Mouse (Mus musculus): Measurements from ENCODE around the gene Spon2. TPM values are rescaled to one million over a fixed set of nuclear protein-coding genes. Genes with fewer than 3 reads are reported as not detected.
A peak's percentile ranks its signal among the peaks of the same experiment; 100 is the strongest.

The Spon2 gene
- polyA plus RNA-seq, 1 experiment from 2014 or later: 111 TPM

DNA sequence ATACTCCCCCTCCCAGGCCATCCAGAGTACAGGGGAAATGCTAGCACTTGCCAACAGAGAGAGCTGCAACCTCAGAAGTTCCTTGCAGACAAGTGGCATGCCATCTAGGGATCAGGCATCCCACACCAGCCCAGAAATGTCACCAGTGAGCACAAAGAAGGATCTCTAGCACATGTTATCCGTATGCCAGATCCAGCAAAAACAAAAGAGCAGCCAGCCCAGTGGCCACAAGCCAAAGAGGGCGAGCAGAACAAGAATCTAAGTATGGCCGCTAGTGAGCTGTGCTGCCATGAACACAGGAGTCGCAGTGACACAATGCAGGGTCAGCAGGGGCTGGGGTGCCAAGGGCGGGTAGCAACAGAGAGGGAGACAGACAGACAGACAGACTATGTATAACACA, 12.0 kb upstream of the Spon2 start:
- no peak for TF ChIP-seq CTCF (IDR thresholded peaks at IDR 0.05)
- TF ChIP-seq EP300 (IDR thresholded peaks at IDR 0.05): no peak
- no peak overlapping the region for H3K9ac ChIP-seq (replicated peaks; ENCODE audit: low read depth)
- H3K4me1 ChIP-seq (ENCODE audit: insufficient read depth, low read depth, low read length): no peaks in the 10 kb centered on the region; the same call in 1 of the 2 replicates
- no peaks in the 10 kb centered on the region for H3K36me3 ChIP-seq (ENCODE audit: insufficient read depth, low read length)
- no peak for DNase-seq (ENCODE audit: low spot score)
- no peaks in the 10 kb centered on the region for H3K27me3 ChIP-seq (replicated peaks; ENCODE audit: insufficient read depth, low read length)
- no peak overlapping the region for H3K4me2 ChIP-seq (replicated peaks; ENCODE audit: low read depth, low read length)
- H3K27ac ChIP-seq (ENCODE audit: low read length): no peak overlapping the region
- ATAC-seq: no peak
- 39% methylated on average over 5 of the region's 5 CpGs for WGBS
- H3K4me3 ChIP-seq (ENCODE audit: low read depth, low read length): no peak overlapping the region
- H3K9me3 ChIP-seq (ENCODE audit: low read length): no peaks in the 10 kb centered on the region

DNA sequence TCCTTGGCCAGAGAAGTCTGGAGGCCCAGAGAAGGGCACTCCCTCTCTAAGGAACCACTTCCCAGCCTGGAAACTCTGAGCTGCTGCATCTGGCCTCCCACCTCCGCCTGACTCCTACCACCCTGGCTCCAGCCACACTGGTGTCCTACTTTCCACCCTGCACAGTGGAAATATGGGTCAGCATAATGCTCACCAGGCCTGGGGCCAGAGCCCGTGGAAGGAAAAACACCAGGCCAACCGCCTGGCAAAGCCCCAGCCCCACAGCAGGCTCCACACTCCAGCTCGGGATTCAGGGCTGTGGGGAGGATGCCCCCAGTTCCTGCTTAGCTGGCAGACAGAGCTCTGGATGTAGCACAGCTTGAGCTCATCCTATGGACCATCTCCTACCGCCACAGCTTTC, 10.2 kb upstream of the Spon2 start:
- no peaks in the 10 kb centered on the region for H3K27me3 ChIP-seq (replicated peaks; ENCODE audit: insufficient read depth, low read length)
- no peak overlapping the region; the same call in 1 of the 2 replicates for H3K9ac ChIP-seq (replicated peaks; ENCODE audit: low read depth)
- H3K9me3 ChIP-seq (ENCODE audit: low read length): no peaks in the 10 kb centered on the region
- H3K27ac ChIP-seq (ENCODE audit: low read length): peak overlapping the region; percentile 55
- DNase-seq (ENCODE audit: low spot score) (peak; percentile 57), ATAC-seq (peak; percentile 78)
- TF ChIP-seq EP300 (IDR thresholded peaks at IDR 0.05) (no peak), CTCF (IDR thresholded peaks at IDR 0.05) (no peak)
- H3K4me3 ChIP-seq (ENCODE audit: low read depth, low read length): no peak overlapping the region
- H3K36me3 ChIP-seq (ENCODE audit: insufficient read depth, low read length): no peaks in the 10 kb centered on the region
- H3K4me2 ChIP-seq (replicated peaks; ENCODE audit: low read depth, low read length): no peak overlapping the region
- no peaks in the 10 kb centered on the region for H3K4me1 ChIP-seq (ENCODE audit: insufficient read depth, low read depth, low read length)
- 41% methylated on average over 5 of the region's 5 CpGs for WGBS

DNA sequence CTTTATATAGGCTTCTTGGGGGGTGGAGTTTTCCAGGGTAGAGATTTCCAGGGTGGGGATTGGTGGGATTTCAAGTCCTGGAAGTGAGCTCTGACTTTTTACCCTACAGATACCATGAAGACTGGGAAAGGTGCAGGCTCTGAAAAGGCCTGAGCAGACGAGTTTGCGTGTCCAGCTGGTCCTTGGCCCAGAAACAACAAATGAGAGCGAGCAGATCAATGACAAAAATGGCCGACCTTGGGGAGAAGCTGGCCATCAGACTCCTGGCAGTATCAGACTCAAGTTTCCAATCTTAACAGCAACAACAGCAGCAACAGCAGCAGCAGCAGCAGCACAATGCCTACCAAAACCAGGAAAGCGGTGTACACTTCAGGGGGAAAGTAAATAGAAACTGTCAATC, 7.4 kb upstream of the Spon2 start:
- Histone ChIP-seq H3K4me3 (ENCODE audit: low read depth, low read length) (no peak overlapping the region), H3K4me2 (replicated peaks; ENCODE audit: low read depth, low read length) (no peak overlapping the region), H3K4me1 (ENCODE audit: insufficient read depth, low read depth, low read length) (peaks cover 4% of the 10 kb centered on the region; the same call in 1 of the 2 replicates), H3K27ac (ENCODE audit: low read length) (no peak overlapping the region), H3K9me3 (ENCODE audit: low read length) (no peaks in the 10 kb centered on the region), H3K27me3 (replicated peaks; ENCODE audit: insufficient read depth, low read length) (no peaks in the 10 kb centered on the region), H3K9ac (replicated peaks; ENCODE audit: low read depth) (no peak overlapping the region), H3K36me3 (ENCODE audit: insufficient read depth, low read length) (no peaks in the 10 kb centered on the region)
- TF ChIP-seq EP300 (IDR thresholded peaks at IDR 0.05) (no peak), CTCF (IDR thresholded peaks at IDR 0.05) (no peak)
- DNase-seq (ENCODE audit: low spot score) (no peak), ATAC-seq (no peak)
- WGBS: 77% methylated on average over 5 of the region's 5 CpGs

DNA sequence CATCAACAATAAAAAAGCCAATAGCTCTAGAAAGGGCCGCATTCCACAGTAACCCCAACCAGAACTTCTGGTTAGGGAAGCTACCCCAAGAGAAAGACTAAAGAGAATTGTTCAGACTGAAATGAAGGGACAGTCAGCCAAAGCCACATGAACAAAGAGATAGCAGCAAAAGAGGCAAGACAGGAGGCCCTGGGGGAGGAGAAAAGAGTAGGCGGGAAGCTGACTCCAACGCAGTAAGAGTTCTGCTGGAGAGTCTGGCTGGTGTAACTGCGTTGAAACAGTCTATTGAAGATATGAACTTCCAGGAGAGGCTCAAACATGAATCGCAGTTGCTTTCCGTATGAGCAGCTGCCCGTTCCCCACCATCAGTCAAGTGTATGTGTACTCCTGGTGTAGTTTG, 6.2 kb upstream of the Spon2 start:
- Histone ChIP-seq H3K9me3 (ENCODE audit: low read length) (no peaks in the 10 kb centered on the region), H3K4me3 (ENCODE audit: low read depth, low read length) (no peak overlapping the region), H3K27ac (ENCODE audit: low read length) (no peak overlapping the region), H3K27me3 (replicated peaks; ENCODE audit: insufficient read depth, low read length) (no peaks in the 10 kb centered on the region), H3K4me2 (replicated peaks; ENCODE audit: low read depth, low read length) (no peak overlapping the region), H3K9ac (replicated peaks; ENCODE audit: low read depth) (no peak overlapping the region), H3K4me1 (ENCODE audit: insufficient read depth, low read depth, low read length) (peaks cover 4% of the 10 kb centered on the region; the same call in 1 of the 2 replicates), H3K36me3 (ENCODE audit: insufficient read depth, low read length) (no peaks in the 10 kb centered on the region)
- DNase-seq (ENCODE audit: low spot score) (no peak), ATAC-seq (no peak)
- WGBS: 76% methylated on average over 7 of the region's 7 CpGs
- TF ChIP-seq EP300 (IDR thresholded peaks at IDR 0.05) (no peak), CTCF (IDR thresholded peaks at IDR 0.05) (no peak)

- H3K27me3 ChIP-seq (replicated peaks; ENCODE audit: insufficient read depth, low read length): no peaks in the 10 kb centered on the region
- no peak for ATAC-seq
- WGBS: 40% methylated on average over 9 of the region's 9 CpGs
- H3K9ac ChIP-seq (replicated peaks; ENCODE audit: low read depth): no peak overlapping the region
- peak; percentile 51 for DNase-seq (ENCODE audit: low spot score)
- H3K4me3 ChIP-seq (ENCODE audit: low read depth, low read length): no peak overlapping the region
- TF ChIP-seq CTCF (IDR thresholded peaks at IDR 0.05) (no peak), EP300 (IDR thresholded peaks at IDR 0.05) (0 out of 2 replicates have a peak, but pooled peaks have one; percentile 22)
- H3K4me1 ChIP-seq (ENCODE audit: insufficient read depth, low read depth, low read length): peaks cover 7% of the 10 kb centered on the region; the same call in 1 of the 2 replicates
- no peaks in the 10 kb centered on the region for H3K36me3 ChIP-seq (ENCODE audit: insufficient read depth, low read length)
- H3K9me3 ChIP-seq (ENCODE audit: low read length): no peaks in the 10 kb centered on the region
- H3K4me2 ChIP-seq (replicated peaks; ENCODE audit: low read depth, low read length): no peak overlapping the region
- H3K27ac ChIP-seq (ENCODE audit: low read length): peak overlapping the region; percentile 43; the same call in 1 of the 2 replicates
Measured at GRCm38 (mm10) chr5:33222841-33223744, 4.8 kb upstream of the Spon2 start.

- Histone ChIP-seq H3K9me3 (ENCODE audit: low read length) (no peaks in the 10 kb centered on the region), H3K9ac (replicated peaks; ENCODE audit: low read depth) (no peak overlapping the region), H3K4me1 (ENCODE audit: insufficient read depth, low read depth, low read length) (peaks cover 9% of the 10 kb centered on the region; the same call in 1 of the 2 replicates), H3K27me3 (replicated peaks; ENCODE audit: insufficient read depth, low read length) (no peaks in the 10 kb centered on the region), H3K27ac (ENCODE audit: low read length) (no peak overlapping the region), H3K4me3 (ENCODE audit: low read depth, low read length) (no peak overlapping the region), H3K4me2 (replicated peaks; ENCODE audit: low read depth, low read length) (no peak overlapping the region), H3K36me3 (ENCODE audit: insufficient read depth, low read length) (no peaks in the 10 kb centered on the region)
- no peak for TF ChIP-seq EP300 (IDR thresholded peaks at IDR 0.05)
- no peak for TF ChIP-seq CTCF (IDR thresholded peaks at IDR 0.05)
- 18% methylated on average over 6 of the region's 6 CpGs for WGBS
- DNase-seq (ENCODE audit: low spot score) (peak; percentile 30), ATAC-seq (no peak)
Measured at GRCm38 (mm10) chr5:33222389-33222788, 4.1 kb upstream of the Spon2 start.

All from lung, postnatal 0 days (tissue).